Mouse (Mus musculus): ENCODE measurements around the gene Mrps18b. TPM values are rescaled to one million over a fixed set of nuclear protein-coding genes. Genes with fewer than 3 reads are reported as not detected.

Gene Mrps18b
- total RNA-seq (2023) = 10 to 100 TPM; 16.8 to 20.6 TPM

DNA sequence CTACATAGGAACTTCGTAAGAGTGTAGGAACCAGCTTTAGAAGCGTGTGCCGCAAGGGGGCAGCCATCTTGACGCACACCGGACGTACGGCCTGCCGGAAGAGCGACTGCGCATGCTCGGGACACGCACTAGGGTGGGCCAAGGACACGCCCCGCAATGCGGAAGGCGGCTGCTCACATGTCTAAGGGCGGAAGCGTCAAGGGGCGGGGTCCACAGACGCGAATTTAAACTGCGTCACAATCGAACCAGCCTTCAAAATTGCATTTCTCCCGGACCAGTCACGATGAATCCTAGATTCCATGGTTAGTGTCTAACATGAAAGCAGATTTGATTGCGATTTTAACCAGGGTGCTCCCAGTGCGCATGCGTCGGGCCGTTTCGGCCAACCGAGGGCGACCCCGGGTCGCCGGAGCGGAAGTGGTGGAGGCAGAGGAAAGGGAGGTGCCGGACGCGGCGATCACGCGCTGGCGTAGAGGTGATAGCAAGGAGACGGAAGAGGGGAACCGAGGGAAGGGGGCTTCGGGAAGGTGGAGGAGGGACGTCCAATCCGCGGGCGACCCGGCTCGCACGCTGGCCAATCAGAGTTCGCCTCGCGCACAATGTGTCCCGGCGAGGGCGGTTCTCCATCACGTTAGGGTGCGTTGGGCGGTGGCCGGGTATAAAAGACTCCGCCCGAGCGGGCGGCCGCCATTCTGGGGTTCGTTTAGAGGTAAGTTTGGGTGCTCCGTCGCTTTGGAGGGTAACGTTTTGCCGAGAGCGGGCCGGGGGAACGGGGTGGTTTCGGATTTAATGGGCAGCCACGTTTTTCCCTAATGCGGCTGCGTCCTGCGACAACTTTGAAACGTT lies at the start of gene Mrps18b, which contains the start of gene Ppp1r10:
Gene Mrps18b (minus strand): TSS at position 93 of the 846 bp plus-strand sequence.
Gene Ppp1r10 (plus strand): TSS at position 138 of the 846 bp plus-strand sequence.

DNA sequence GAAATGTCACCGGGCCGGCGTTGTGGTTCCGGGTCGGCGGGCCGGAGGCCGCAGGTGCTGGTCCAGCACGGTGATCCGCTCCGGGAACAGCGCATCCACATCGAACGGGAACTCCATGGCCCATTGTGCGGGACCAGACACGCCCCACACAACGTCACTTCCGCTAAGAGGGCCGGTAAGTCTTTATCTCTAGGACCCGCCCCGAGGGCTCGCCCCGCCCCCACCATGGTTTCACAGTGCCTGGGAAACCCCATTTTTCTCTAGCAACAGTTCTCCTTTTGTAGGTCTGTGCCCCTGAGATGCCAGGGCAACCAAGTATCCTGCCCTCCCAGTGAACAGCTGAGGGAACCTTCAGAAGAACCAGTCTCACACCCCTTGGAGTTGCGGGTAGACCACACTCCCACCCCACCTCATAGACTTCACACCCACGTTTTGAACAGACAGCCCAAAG lies 6.2 kb downstream of the Mrps18b start, which contains the start of gene Atat1:
Gene Atat1 (minus strand): TSS at position 157 of the 451 bp plus-strand sequence.

DNA sequence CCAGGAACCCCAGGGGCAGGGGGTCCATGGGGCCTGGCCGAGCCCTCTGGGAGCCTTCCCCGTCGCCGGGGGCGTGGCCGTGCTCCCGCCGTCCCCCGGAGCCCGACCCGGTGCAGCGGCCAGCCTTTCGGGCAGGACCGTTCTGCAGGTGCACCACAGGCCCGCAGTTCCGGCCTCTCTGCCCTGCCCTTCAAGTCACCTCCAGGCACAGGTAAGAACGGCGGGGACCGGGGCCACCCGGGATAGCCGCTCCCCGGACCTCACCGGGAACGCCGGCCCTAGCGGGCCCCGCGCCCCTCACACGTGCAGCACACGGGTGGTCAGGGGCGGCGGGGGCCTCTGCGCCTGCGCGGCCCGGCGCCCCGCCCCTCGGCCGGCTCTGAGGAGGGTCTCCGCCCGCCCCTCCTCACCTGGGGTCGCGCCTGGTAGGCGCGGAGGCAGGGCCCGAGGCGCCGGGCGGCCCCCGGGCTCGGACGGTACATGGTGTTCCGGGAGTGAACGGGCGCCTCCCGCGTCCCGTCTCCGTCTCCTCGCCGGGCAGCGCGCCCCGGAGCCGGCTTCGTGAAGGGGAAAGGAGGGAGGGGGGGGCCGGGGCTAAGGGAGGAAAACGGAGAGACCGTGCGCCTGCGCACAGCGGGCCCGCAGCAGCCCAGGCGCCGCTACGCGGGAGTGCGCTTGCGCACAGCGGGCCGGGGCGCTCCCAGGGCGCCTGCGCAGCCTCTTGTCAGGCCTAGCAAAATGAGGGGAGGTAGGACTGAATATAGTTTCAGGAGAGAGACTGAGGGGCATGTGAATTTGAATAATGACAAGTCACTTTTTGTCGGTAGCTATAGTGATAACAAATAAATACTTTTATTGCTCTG lies 19.2 kb downstream of the Mrps18b start, which contains the start of gene 2310061I04Rik:
Gene 2310061I04Rik (minus strand): TSS at position 651 of the 863 bp plus-strand sequence.

DNA sequence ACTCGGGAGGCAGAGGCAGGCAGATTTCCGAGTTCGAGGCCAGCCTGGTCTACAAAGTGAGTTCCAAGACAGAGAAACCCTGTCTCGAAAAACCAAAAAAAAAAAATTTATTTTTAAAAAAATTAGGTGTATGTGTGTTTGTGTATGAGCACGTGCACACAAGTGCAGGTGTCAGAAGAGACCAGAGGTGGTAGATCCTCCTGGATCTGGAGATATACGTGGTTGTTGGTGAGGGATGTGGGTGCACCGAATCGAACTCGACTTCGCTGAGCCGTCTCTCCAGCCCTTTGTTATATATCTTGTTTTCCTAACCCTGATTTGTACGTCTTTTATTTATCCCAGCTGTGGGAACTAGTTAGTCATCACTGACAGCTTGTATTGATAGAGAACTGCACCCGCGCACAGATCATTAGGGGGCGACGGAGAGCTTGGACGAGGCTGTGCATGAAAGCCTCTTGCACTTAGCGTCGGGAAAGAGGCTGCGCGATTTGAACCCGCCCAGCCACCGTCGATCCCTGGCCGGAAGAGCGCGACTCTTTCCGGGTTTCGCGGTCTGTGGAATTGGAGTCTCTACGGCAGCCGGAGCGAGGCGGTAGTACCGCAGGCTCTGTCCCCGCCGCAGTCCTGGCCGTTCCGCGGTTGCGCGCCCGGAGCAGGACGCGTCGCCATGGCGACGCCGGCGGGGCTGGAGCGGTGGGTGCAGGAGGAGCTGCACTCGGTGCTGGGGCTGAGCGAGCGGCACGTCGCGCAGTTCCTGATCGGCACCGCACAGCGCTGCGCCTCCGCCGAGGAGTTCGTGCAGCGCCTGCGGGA lies 36.7 kb downstream of the Mrps18b start, which contains the start of gene Dhx16:
Gene Dhx16 (plus strand): TSS at position 575 of the 813 bp plus-strand sequence.

DNA sequence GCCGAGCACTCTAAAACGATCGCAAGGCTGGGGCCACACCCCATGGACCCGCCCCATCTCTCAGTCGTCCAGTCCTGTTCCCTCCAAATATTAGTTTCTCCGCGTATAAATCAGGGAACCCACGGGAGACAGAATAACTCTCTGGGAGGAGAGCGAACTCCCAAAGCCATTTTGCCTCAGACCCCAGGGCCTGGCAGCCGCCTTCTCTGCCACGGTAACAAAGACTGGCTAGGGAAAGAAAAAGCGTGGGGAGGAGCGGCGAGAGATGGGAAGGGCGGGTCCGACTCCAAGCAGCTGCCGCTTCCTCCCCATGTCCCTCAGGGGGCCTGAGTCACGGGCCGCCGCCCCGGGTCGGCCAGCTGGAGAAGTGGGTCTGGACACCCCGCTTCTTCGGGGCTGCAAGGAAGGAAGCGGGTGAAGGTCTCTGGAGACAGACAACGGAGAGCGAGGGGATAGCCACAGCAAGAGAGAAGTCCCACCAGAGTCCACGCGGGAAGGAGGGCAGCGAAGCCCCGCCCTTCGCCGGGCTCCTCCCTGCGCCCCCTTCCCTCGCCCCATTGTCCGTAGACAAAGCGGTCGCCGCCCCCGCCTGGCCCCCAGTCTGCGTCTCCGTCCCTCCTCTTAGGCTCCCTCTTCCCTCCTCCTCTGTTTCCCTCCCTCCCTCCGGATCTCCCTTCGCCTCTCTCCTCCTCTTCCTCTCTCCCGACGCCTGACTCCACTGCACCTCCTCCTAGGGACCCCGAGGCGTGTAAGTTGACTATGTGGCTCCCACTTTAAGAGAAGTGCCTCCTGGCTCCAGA lies 50.5 kb downstream of the Mrps18b start, which contains the start of gene Ppp1r18:
Gene Ppp1r18 (plus strand): TSS at position 113 of the 800 bp plus-strand sequence.

DNA sequence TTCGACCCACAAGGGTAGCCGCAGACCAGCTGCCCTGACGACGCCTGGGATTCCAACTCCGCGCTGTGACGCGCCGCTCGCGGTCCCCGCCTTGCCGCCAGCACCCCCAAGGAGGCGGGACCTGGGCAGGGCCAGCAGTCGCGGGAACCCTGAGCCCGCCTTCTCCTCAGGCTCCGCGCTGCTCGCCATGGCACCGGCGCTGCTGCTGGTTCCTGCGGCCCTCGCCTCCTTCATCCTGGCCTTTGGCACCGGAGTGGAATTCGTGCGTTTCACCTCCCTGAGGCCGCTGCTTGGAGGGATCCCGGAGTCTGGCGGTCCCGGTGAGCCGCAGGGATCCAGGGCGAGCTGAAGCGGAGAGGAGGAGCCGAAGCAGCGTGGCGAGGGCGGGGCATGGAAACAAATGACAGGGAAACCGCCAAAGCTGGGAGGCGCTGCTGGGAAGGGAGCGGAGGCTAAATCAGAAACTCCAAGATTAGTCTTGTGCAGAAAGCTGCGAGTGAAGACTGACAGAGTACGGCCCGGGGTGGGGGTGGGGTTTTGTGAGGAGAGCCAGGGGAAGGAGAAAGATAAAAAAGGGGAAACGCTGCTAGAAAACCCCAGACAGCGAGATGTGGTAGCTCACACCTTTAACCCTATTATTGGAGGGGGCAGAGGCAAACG lies 54.9 kb downstream of the Mrps18b start, which contains the start of gene Nrm:
Gene Nrm (plus strand): TSS at position 121 of the 660 bp plus-strand sequence.

Other genes starting within 250 kb of the Mrps18b start
- gene Vars2, start 248.8 kb downstream of the Mrps18b start, total RNA-seq (2023) = 10 to 100 TPM; 11.3 to 12.6 TPM
- 10 to 100 TPM; 13.9 to 14.0 TPM for gene Gtf2h4, start 242.7 kb downstream of the Mrps18b start, total RNA-seq (2023)
- gene Ddr1, start 211.8 kb downstream of the Mrps18b start, total RNA-seq (2023) = under 1 TPM; 0.18 to 0.51 TPM
- 100 to 1,000 TPM; 101 to 116 TPM for gene Ier3, start 94.7 kb downstream of the Mrps18b start, total RNA-seq (2023)
- 100 to 1,000 TPM; 163 to 179 TPM for gene Flot1, start 93.2 kb downstream of the Mrps18b start, total RNA-seq (2023)
- gene Tubb5, start 78.1 kb downstream of the Mrps18b start, total RNA-seq (2023) = 100 to 1,000 TPM; 489 to 531 TPM
- gene Mdc1, start 74.9 kb downstream of the Mrps18b start, total RNA-seq (2023) = 10 to 100 TPM; 37.2 to 40.1 TPM
- 10 to 100 TPM; 41.2 to 45.3 TPM for gene Nrm, start 55.1 kb downstream of the Mrps18b start, total RNA-seq (2023)
- 100 to 1,000 TPM; 261 to 289 TPM for gene Ppp1r18, start 50.8 kb downstream of the Mrps18b start, total RNA-seq (2023)
- gene Dhx16, start 36.6 kb downstream of the Mrps18b start, total RNA-seq (2023) = 10 to 100 TPM; 66.1 to 74.8 TPM
- gene 2310061I04Rik, start 19.0 kb downstream of the Mrps18b start, total RNA-seq (2023) = 10 to 100 TPM; 12.3 to 12.7 TPM
- 10 to 100 TPM; 13.7 to 14.9 TPM for gene Atat1, start 6.3 kb downstream of the Mrps18b start, total RNA-seq (2023)
- 100 to 1,000 TPM; 215 to 217 TPM for gene Ppp1r10, start within 50 bp of the Mrps18b start, total RNA-seq (2023)
- gene Abcf1, start 53.4 kb upstream of the Mrps18b start, total RNA-seq (2023) = 10 to 100 TPM; 62.8 to 64.8 TPM
- gene Gnl1, start 63.5 kb upstream of the Mrps18b start, total RNA-seq (2023) = 10 to 100 TPM; 38.0 to 39.9 TPM
- 10 to 100 TPM; 20.8 to 21.4 TPM for gene Prr3, start 63.8 kb upstream of the Mrps18b start, total RNA-seq (2023)
- 10 to 100 TPM; 34.1 to 43.9 TPM for gene H2-T24, start 104.2 kb upstream of the Mrps18b start, total RNA-seq (2023)
- 100 to 1,000 TPM; 152 to 158 TPM for gene H2-T23, start 116.5 kb upstream of the Mrps18b start, total RNA-seq (2023)
- 10 to 100 TPM; 26.7 to 31.3 TPM for gene H2-T22, start 126.4 kb upstream of the Mrps18b start, total RNA-seq (2023)
- under 1 TPM in 1 of 2 experiments, not detected in 1; 0.35 TPM for gene Gm6034, start 126.6 kb upstream of the Mrps18b start, total RNA-seq (2023)
- 10 to 100 TPM; 28.3 to 31.6 TPM for gene Gm11127, start 142.0 kb upstream of the Mrps18b start, total RNA-seq (2023)
- gene Gm19684, start 205.3 kb upstream of the Mrps18b start, total RNA-seq (2023) = under 1 TPM in 1 of 2 experiments, not detected in 1; 0.31 TPM
- 1 to 10 TPM; 1.4 to 1.5 TPM for gene Gm7030, start 213.0 kb upstream of the Mrps18b start, total RNA-seq (2023)

Measured in neutrophil, adult 83 days (primary cell).